Mouse (Mus musculus) left cerebral cortex, adult 2 months (tissue): ENCODE measurements around the gene Cd80. TPM values are rescaled to one million over a fixed set of nuclear protein-coding genes. Genes with fewer than 3 reads are reported as not detected.

Experiments
- DNase-seq, 2 experiments: peaks; one replicate each; pipeline ENCODE4 v3.0.0; 2021 to 2022; ENCODE audit warnings: low spot score in 2 of 2, mixed read lengths in 1 of 2; ENCODE audit errors: extremely low spot score in 1 of 2
- H3K27ac ChIP-seq: fragments of 200-600 bp; 2 replicates; pipeline ENCODE4 v1.8.1; 2022
- H3K4me3 ChIP-seq: fragments of 200-600 bp; 2 replicates; pipeline ENCODE4 v1.8.1; 2022
- CTCF ChIP-seq: fragments of 200-600 bp; IDR thresholded peaks from 2 replicates; pipeline ENCODE4 v1.8.1; 2022; ENCODE audit warnings: antibody characterized with exemption, mild to moderate bottlenecking, moderate library complexity
- intact Hi-C: fragments of 180-260 bp; cut with DNase I; formaldehyde crosslinking; loops from one replicate; pipeline ENCODE4 v1.15.1; 2025
- total RNA-seq, 2 experiments: library from RNA; stranded (reverse); gene quantifications; 2 replicates each; pipeline ENCODE4 v1.2.3; 2021

The Cd80 gene
- total RNA-seq, 2 experiments from 2014 or later: 0.27 to 0.54 TPM

DNA sequence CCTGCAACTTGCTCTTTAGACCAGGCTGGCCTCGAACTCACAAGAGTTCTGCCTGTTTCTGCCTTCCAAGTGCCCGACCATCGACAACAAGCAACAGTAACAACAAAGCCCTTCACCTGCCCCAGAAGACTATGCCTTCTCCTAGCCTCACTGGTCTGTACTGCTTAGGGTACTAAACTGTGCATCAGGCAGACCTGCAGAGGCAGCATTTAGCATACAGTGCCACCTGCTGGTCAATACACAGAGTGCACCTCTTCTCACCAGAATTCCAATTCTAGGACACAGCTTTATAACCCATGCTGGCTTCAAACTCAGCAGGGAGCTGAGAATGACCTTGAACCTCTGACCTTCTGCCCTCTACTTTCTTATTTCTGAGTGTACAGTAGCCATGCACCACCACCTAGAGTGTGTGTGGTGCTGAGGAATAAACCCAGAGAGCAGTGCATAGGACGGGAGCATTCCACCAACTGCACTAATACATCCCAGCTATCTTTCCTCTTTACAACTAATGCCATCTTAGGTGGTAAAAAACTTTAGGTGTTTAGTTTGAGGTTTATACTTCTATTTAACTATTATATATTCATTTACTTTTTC is 50.8 kb downstream of the Cd80 start:
- no peak overlapping the region for H3K27ac ChIP-seq
- intact Hi-C loops: loop anchor here (2.0 to 5.0 kb wide), 3 partner anchors 159 to 819 kb away; partner anchors contain the start of genes Cox17, Gm21987 and Nr1i2
- TF ChIP-seq CTCF: peak; percentile 98
- H3K4me3 ChIP-seq: no peak overlapping the region
- DNase-seq: peak; percentile 49 to 65

DNA sequence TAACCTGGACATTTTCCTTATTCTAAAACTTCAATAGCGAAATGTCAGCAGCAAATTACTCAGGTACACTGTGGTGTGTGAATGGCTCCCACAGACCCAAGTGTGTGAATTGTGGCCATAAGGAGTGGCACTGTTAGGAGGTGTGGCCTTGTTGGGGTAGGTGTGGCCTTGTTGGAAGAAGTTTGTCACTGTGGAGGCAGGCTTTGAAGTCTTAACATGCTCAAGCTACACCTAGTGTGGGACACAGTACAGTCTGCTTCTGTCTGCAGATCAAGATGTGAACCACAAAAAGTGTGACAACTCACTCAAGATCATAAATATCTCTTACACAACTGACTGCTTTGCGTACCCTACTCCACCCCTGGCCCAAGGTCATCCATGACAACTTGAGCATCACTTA is 55.5 kb downstream of the Cd80 start:
- TF ChIP-seq CTCF: no peak
- DNase-seq: no peak
- H3K27ac ChIP-seq: no peak overlapping the region
- intact Hi-C loops: no loop called here
- no peak overlapping the region for H3K4me3 ChIP-seq

DNA sequence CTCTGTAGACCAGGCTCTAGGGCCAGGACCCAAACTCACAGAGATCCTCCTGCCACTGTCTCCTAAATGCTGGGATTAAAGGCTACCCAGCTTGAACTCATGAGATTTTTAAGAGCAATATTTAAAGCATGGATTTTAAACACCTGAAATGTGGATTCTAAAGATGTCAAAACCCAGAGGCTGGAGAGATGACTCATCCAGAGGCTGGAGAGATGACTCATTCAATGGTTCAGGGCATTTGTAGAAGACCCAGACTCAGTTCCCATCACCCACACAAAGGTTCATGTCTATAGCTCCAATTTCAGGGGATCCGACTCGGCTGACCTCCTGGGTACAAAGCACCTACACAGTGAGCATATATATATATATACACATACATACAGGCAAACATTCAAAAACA is 63.8 kb downstream of the Cd80 start:
- no peak overlapping the region for H3K4me3 ChIP-seq
- no peak for TF ChIP-seq CTCF
- H3K27ac ChIP-seq: no peak overlapping the region
- intact Hi-C loops: no loop called here
- DNase-seq: no peak

GRCm38 (mm10) chr16:38521211-38521987 is 66.0 kb downstream of the Cd80 start:
- H3K27ac ChIP-seq: no peak overlapping the region
- DNase-seq: no peak
- intact Hi-C loops: no loop called here
- TF ChIP-seq CTCF: no peak
- peak overlapping the region; percentile 67 for H3K4me3 ChIP-seq

- peak; percentile 18 for TF ChIP-seq CTCF
- Histone ChIP-seq H3K4me3 (peak within 1 kb of the TSS; percentile 67), H3K27ac (peak within 1 kb of the TSS; percentile 98)
- DNase-seq: peak; percentile 95 to 96
- intact Hi-C loops: loop anchor here (1.0 kb wide), 1 partner anchor 40 kb away; no protein-coding TSS in a partner anchor
Measured at GRCm38 (mm10) chr16:38522129-38523084, 67.0 kb downstream of the Cd80 start, which contains the start of gene Timmdc1. Gene Timmdc1, minus strand, starts transcription at chr16:38522663.

DNA sequence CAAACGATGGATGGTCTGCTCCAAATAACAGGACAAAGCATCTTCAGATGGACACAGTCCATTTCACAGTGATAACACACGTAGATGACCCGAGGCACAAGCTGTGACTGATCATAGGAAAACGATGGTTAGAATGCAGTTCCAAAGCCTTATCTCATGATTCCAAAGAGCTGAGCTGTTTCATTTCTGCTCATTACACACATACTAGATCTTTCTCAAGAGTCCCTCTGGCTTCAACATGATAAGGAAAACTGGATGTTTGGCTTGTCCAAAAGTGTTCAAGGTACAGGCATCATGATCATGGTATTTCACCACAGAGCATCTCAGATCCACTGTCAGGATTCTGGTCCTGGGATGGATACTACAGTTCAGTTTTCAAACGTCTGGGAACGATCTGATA is 70.9 kb downstream of the Cd80 start:
- Histone ChIP-seq H3K27ac (no peak overlapping the region), H3K4me3 (no peak overlapping the region)
- intact Hi-C loops: no loop called here
- no peak for TF ChIP-seq CTCF
- no peak for DNase-seq

- intact Hi-C loops: loop anchor here (1.0 to 5.0 kb wide), 3 partner anchors 193 to 516 kb away; no protein-coding TSS in a partner anchor
- H3K27ac ChIP-seq: no peak overlapping the region
- peak; percentile 89 for TF ChIP-seq CTCF
- H3K4me3 ChIP-seq: no peak overlapping the region
- peak; percentile 74 to 78 for DNase-seq
Measured at GRCm38 (mm10) chr16:38536544-38537146, 81.3 kb downstream of the Cd80 start.

GRCm38 (mm10) chr16:38538716-38539380 is 83.5 kb downstream of the Cd80 start:
- no peak overlapping the region for H3K4me3 ChIP-seq
- intact Hi-C loops: loop anchor here (5.0 kb wide), 1 partner anchor 513 kb away; no protein-coding TSS in a partner anchor
- no peak for DNase-seq
- H3K27ac ChIP-seq: no peak overlapping the region
- no peak for TF ChIP-seq CTCF

Other genes starting within 250 kb of the Cd80 start
- gene Nr1i2, start 160.7 kb upstream of the Cd80 start, total RNA-seq: not detected
- gene Maats1, start 113.4 kb upstream of the Cd80 start, total RNA-seq: 1 to 10 TPM; 1.2 to 1.6 TPM
- 100 to 1,000 TPM; 131 to 133 TPM for gene Cox17, start 108.6 kb upstream of the Cd80 start, total RNA-seq
- not detected for gene Gm21987, start 108.5 kb upstream of the Cd80 start, total RNA-seq
- gene Popdc2, start 93.4 kb upstream of the Cd80 start, total RNA-seq: 1 to 10 TPM in 1 of 2 experiments, under 1 TPM in 1; 0.51 to 1.5 TPM
- gene Pla1a, start 22.4 kb upstream of the Cd80 start, total RNA-seq: 1 to 10 TPM; 1.5 to 2.5 TPM
- 10 to 100 TPM; 60.9 to 61.6 TPM for gene Adprh, start 2.9 kb upstream of the Cd80 start, total RNA-seq
- gene Timmdc1, start 67.1 kb downstream of the Cd80 start, total RNA-seq: 10 to 100 TPM; 32.2 to 33.4 TPM
- 10 to 100 TPM; 41.8 to 44.0 TPM for gene Poglut1, start 94.7 kb downstream of the Cd80 start, total RNA-seq
- 10 to 100 TPM; 23.5 to 24.9 TPM for gene Tmem39a, start 103.1 kb downstream of the Cd80 start, total RNA-seq